Mouse (Mus musculus): Measurements from ENCODE around the gene Fam136a.
A peak's percentile ranks its signal among the peaks of the same experiment; 100 is the strongest.
"Not testable (repeated sequence)": the region's sequence is repeated elsewhere in the genome, so short reads cannot be mapped to it uniquely, and the experiment has no call there.

The Fam136a gene

DNA sequence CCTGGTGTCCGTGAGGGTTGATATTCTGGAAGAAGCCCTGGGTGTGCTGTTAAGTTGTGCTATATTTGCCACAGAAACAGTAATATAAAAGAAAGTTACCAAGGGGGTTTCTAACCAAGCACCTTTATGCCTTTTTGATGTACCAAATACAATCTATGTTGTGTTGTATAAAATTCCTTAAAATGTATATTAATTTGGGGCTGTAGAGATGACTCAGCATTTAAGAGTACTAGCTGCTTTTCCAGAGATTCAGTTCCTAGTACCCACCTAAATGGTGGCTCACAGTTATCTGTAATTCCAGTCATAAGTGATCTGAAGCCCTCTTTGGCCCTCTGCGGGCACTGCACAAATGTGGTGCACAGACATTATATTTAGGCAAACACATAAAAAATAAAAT is 1.4 kb downstream of the Fam136a start:
- no peak for DNase-seq (ENCODE audit: low read depth, low spot score)

DNA sequence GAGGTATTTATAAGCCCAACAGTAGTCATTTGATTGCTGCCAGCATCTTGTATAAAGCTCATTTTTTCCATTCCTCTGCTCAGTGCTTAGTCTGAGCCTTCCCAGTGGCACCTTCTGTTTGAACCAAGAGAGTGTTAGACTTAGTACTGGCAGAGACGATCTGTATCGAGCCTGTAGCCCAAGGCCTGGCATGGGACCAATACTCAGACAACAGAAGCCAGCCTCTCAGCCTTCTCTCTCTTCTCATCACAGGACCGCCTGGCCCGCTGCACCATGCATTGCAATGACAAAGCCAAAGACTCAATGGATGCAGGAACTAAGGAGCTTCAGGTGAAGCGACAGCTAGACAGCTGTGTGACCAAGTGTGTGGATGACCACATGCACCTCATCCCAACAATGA is 3.0 kb downstream of the Fam136a start:
- DNase-seq (ENCODE audit: low read depth, low spot score), result no peak

DNA sequence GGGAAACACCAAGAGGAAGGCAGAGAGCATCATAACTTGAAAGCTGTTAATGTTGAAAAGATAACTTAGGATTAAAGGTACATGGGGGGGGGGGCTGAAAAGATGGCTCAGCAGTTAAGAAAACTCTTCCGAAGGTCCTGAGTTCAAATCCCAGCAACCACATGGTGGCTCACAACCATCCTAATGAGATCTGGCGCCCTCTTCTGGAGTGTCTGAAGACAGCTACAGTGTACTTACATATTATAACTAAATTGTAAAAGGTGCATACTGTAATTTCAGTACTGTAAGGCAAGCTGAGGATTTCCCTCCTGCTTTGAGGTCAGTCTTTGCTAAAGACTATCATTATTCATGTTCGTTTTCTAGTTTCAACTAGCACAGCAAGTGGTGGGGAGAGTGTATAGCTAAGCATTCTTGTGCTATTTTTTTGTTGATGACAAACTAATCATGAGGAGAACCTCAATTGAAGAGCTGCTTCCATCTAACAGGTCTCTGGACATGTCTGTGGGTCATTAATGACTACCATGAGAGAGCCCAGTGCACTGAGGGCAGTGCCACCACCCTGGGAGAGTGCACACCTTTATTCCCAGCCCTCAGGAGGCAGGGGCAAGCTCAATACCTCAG is 4.8 kb downstream of the Fam136a start:
- peak; percentile 68 for DNase-seq (ENCODE audit: low read depth, low spot score)

DNA sequence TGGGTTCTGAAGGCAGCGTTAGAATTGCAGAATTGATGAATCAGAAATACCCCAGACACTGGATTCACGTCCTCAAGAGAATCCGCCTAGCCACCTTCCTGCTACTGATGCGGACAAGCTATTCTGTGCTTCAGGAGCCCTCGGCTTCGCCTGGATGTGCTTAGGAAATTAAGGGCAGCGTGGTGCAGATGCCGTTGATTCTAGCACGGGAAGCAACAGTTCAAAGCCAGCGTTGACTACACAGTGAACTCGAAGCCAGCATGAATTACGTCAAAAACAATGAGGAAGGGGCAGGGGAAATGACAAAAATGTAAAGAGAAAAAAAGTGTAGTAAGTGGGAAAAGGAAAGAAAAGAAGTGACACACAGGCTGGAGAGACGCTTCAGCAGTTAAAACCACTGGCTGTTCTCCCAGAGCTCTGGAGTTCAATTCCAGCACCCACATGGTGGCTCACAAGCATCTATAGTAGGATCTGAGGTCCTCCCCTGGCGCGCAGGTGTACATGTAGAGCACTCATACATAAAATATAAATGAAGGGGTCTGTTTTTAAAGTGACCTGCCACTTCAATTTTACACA is 5.4 kb downstream of the Fam136a start, which contains the start of gene Snrpg:
Gene Snrpg (plus strand): TSS at position 541 of the 576 bp plus-strand sequence.
- DNase-seq (ENCODE audit: low read depth, low spot score), result peak; percentile 20

DNA sequence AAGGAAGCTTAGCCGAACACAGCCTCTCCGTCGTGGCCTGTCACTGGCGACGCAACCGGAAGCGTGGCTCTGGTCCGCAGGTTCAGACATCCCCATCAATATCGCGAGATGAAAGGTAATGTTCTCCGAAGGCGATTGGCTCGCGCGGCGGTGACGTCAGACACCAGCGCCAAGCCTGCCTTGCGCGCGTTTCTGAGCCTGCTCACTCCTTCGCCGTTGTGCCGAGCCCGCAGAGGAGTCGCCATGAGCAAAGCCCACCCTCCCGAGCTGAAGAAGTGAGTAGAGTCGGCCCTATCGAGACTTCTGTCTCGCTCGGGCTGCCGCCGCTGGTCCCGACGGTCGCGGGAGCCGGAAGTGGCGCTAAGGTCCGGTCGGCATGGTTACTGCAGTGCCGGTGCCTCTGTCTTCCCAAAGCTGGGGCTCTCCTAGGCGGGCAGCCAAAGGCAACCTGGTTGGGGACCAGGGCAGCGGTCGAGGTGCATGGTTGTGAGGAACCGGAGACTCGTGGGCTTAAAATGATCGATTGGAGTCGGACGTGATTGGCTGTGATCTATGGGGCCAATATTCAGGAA is 6.0 kb downstream of the Fam136a start:
- peak; percentile 98 for DNase-seq (ENCODE audit: low read depth, low spot score)

DNA sequence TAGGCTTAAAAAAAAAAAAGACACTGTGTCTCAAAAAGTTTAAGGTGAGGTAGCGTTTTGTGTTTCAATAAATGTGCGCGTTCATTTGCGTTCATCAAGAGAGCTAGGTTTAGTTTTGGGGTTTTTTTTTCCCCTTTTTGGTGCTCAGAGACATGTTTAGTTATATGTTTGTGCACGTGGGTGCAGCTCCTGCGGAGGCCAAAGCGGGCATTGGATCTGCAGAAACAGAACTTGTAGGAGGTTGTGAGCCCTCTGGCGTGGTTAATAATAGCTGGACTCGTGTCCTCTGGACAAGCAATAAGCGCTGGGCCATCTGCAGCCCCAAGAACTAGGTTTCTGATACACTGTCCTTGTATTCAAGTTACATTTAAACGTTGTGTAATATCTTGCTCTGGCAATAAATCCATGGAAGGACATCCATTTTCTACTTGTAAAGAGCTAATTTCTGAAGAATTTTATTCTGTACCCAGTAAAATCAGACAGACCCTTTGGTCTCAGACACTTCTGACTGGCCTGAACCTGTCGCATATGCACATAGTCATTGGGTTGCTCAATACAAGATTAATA is 6.6 kb downstream of the Fam136a start:
- peak; percentile 40 for DNase-seq (ENCODE audit: low read depth, low spot score)

DNA sequence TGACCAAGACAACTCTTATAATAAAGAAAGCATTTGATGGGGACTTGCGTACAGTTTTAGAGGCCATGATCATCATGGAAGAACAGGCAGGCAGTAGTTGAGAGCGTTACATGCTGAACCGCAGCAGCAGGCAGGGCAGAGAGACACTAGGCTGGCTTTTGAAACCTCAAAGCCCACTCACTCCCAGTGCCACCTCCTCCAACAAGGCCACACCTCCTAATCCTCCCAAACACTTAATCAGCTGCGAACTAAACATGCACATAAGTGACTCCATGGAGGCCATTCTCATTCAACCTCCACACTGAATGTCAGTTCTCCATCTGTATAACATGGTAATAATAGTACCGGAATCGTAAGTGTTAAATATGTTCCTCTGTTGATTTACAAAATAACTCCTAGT is 8.1 kb downstream of the Fam136a start:
- no peak for DNase-seq (ENCODE audit: low read depth, low spot score)

DNA sequence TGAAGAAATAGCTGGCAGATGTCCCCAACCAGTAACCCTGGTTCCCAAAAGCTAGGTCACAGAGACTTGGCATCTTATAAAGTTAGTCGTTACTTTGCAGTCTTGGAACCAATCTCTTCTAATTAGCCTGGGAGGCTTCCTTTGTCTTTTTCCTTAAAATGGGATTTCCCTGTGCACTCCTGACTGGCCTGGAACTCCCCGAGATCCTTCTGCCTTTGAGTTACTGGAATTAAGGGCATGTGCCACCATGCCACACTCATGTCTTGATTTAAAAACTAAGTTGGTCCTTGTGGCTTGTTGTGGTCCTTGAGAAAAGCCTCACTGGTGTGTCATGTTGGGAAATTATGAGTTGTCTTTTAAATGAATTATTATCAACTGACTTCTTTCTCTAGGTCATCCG is 12.9 kb downstream of the Fam136a start:
- DNase-seq (ENCODE audit: low read depth, low spot score), result no peak

DNA sequence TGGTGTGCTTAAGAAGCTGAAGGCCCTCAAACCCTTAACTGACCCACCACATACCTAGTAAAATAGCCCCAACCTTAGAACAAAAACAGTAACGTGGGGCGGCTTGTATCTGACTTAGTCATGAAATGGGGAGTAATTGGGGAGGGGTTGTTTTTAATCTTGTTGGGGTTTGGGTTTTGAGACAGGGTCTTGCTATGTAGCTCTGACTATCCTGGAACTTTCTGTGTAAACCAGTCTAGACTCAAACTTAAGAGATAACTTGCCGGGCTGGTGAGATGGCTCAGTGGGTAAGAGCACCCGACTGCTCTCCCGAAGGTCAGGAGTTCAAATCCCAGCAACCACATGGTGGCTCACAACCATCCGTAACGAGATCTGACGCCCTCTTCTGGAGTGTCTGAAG is 14.7 kb downstream of the Fam136a start:
- DNase-seq (ENCODE audit: low read depth, low spot score), result not testable (repeated sequence)

DNA sequence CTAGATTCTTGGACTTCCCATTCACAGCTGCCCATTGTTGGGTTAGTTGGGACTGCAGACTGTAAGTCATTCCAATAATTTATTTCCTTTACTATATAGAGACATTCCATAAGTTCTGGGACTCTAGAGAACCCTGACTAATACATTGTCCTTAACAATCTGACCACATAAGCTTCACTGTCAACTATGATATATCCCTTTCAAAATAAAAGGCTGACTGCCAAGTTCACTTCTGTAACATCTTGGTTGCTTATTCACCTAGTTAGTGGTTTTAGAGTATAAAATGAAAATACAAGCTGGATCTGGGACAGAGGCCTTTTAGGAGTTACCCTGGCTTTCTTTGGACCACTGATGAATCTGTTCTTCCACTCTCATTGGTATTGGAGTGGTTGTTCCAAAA is 17.1 kb downstream of the Fam136a start:
- peak; percentile 83 for DNase-seq (ENCODE audit: low read depth, low spot score)

DNA sequence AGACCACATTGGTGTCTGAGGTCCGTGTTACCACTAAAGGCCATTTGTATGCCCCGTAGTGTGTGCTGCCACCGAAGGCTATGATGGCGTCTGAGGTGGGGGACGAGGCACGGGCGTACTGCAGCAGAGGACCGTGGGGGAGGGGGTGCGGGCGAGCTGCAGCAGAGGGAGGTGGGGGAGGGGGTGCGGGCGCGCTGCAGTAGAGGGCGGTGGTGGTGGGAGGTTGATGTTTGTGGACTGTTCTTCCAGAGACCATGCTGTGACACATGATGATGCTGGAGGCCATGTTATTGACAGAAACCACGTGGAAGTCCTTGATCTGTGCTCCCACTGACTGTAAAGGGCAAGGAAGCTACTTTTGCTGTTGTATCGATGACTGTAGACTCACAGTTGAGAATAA is 17.9 kb downstream of the Fam136a start:
- no peak for DNase-seq (ENCODE audit: low read depth, low spot score)

DNA sequence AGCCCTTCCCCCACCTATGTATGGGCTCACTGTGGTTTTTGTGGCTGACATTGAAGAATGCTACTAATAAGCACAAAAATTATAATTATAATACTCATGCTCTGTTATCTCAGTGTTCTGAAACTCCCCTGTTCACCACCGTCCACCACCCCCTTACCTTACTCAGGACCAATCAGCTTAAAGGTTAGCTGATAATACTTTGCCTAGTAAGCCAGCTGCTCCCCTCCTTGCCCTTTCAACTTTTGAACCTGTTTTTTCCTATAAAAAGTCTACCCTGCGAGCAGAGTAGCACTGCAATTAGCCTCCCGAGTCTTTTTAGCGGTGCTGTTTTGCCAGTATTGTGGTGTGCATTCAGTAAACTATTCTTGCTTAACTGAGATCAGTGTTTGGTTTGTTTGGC is 19.2 kb downstream of the Fam136a start:
- DNase-seq (ENCODE audit: low read depth, low spot score), result no peak

DNA sequence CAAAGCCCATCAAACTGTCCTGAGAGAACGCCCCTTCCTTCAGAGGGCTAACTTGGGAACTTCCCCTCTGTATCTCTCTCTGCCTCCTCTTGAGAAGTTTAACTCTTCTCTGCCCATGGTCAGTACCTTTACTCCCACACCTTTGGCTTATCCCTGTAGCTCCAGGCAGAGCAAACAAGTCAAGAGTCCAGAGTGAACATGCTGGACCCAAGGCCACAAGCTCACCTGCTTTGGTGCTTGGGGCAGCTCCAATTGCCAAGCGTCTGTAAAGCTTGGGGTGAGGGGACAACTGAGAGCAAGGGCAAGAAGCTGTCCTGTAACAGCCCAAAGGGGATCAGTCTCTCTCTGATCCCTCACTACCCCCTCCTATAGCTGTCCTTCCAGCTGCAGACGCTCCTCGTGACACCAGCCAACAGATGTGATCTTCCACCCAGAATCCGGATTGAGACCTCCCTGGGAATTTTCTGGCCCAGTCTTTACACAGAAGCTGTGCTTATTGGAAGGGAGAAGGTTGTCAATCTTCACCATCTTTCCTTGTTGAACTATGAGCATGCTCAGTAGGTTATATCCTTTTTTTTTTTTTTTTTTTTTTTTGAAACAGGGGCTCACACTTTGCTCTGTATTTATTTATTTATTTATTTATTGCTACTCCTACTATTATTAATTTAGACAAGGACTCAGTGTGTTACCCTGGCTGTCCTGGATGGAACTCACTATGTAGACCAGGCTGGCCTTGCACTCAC is 20.1 kb downstream of the Fam136a start:
- no peak for DNase-seq (ENCODE audit: low read depth, low spot score)

DNA sequence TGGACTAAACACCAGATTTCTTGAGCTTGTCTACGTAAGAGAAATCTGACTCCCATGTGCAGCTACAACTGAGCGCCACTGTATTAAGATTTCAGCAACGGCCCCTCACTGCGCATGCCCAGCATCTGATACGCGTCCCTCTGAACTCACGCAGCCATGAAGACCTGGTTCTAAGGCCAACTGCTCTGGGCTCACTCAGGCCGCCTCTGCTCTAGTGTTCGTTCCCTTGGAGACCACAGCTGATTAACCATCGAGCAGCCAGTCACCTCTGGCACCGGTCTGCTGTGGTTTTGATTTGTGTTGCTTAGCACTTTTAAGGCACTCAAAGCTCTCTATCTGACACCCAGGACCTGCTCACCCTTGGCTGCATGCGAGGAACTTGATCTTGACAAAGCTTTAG is 21.9 kb downstream of the Fam136a start:
- no peak for DNase-seq (ENCODE audit: low read depth, low spot score)

DNA sequence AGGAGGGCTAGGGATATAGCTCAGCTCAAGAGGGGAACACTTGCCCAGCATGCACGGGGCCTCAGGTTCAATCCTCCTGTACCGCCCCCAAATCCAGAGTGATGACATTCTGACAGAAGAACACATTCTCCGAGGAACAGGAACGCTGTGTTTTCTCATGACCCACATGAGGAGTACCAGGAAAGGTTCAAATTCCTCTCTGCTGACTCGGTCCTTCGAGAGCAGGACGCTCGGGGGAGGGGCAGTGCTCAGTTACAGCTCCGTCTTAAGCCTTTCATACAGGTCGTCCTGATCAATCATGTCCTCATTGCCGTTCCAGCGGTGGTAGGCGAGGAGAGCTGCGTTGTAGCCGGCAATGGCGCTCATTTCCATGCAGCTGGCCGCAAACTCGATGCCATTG is 23.0 kb downstream of the Fam136a start:
- no peak for DNase-seq (ENCODE audit: low read depth, low spot score)

DNA sequence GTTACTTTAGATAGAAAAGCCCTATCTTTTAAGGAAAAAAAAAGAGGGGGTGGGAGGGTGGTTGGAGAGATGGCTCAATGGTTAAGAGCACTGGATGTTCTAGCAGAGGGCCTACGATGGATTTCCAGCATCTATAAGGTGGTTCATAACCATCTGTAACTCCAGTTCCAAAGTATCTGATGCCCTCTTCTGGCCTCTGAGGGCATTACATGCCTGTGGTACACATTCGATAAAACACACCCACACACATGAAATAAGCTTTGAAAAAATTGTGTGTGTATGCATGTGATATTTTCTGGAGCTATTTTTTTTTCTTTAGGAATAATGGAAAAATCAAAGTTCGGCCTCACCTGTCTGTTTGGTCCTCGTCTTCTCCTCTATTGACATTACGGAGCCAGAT is 25.9 kb downstream of the Fam136a start:
- DNase-seq (ENCODE audit: low read depth, low spot score), result peak; percentile 51

DNA sequence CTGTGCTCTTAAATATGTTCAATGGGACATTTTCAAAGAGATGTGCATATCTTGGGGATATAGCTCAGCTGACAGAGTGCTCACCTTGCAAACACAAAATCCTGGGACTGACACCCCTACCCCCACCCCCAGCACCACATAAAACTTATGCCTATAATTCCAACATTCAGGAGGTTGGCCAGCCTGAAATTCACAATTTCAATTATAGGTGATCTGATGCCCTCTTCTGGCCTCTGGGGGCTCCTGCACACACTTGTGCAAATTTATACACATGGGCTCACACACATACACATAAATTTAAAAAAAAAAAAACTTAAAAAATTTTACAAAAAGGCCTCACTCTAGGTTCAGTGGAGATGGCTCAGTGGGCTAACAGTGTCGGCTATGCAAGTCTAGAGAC is 27.7 kb downstream of the Fam136a start:
- no peak for DNase-seq (ENCODE audit: low read depth, low spot score)

DNA sequence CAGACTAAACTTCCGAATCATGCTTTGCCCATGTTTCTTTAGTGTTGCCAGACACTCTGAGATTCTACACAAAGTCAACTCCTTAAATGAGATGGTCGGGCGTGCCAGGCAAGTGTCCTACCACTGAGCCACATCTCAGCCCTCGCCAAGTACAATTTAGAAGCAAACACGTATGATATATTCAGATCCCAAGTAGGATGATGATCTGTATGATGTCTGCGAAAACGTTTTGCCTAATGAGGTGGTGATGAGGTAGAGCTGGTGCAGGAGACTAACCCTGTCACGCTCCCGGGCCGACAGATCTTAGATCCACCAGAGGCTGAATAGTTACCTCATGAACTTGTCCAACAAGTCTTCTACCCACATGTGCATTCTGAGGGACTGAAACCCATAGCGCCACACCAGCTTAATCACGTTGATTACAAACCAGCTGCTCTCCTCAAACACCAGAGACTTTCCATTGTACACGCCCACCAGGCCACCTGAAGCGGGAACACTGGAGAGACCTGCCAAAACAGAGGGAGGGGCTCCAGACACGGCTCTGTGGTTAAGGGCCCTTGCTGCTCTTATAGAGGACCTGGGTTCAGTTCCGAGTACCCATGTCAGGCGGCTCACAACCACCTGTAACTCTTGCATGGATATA is 28.8 kb downstream of the Fam136a start:
- no peak for DNase-seq (ENCODE audit: low read depth, low spot score)

DNA sequence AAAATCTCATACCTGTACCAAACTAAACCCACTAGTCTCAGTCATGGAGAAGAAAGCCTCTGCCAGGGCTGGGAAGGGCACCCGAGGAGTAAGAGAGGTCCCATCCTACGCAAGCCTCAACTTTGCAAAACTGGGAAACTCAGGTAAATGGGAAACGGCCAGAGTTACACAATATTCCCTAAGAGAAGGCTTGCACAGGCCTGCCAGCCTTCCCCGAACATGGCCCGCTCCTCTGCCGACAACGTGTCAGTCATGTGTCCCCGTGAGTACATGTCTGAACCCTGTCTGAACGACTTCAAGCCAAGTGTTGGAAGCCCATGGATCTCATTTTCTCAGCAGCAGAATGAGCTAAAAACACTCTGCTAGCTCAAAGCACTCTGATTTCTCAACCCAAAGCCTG is 29.6 kb downstream of the Fam136a start:
- DNase-seq (ENCODE audit: low read depth, low spot score), result no peak

DNA sequence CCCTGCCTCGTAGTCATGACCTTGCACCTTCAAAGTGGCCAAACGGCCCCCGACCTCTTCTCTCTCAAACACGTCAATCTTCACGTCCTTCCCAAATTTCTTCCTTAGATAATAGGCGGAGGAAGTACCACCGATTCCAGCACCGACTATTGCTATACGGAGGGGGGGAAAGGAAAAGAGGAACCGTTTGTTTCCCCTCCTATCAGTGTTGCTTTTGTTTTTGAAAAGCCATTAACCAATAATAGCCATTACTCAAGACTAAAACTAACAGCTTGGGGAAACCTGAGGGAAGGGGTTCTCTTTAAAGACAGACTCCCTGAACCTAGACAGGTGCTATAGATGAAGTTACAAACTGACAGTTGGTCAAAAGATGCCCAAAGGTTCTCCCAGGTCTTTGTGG is 30.5 kb downstream of the Fam136a start:
- no peak for DNase-seq (ENCODE audit: low read depth, low spot score)

DNA sequence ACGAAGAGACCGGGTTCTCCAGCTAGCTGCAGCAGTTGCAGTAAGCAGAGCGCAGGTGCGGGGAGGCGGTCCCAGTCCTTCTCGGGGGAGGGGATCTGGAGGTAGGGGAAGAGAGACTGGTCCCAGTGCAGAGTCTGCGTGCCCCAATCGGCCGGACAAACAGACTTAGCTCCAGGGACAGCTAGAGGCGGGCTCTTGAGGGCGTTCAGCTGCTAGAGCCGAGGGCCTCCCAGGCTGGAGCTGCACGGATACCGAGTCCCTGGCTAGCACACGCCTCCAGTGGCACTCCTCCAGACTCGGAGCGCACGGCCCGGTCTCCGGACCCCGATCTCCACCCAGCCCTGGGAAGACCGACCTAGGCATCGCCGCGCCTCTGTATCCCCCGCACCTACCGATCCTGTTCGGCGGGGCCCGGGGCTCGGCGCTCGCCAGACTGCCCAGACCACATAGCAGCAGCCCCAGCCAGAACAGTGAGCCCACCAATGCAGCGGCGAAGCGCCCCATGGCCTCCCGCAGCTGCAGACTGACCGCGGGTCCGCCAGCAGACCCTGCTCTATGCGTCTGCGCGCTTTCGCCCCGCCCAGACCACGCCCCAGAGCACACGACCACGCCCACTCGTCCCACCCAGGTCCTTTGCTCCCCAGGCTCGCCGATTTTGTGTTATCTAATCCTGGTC is 31.3 kb downstream of the Fam136a start, which contains the start of gene Pcyox1:
Gene Pcyox1 (minus strand): TSS at position 574 of the 676 bp plus-strand sequence.
- DNase-seq (ENCODE audit: low read depth, low spot score), result peak; percentile 85

All from 3T3-L1 (cell line).